Mouse (Mus musculus) kidney, adult 2 months (tissue): ENCODE measurements around the gene Ablim1.

Experiments used
- CTCF ChIP-seq: fragments of 200-500 bp; conservative IDR thresholded peaks from 2 replicates; pipeline ENCODE4 v1.5.1; 2011; ENCODE audit warnings: low read depth, mild to moderate bottlenecking, control low read depth, low read length, moderate library complexity, mixed read lengths; ENCODE audit not compliant: insufficient read depth, insufficient read length
- POLR2A ChIP-seq: fragments of 200-500 bp; IDR thresholded peaks from one replicate; pipeline ENCODE4 v1.6.1; 2011; ENCODE audit warnings: low read depth, low read length, control low read depth

DNA sequence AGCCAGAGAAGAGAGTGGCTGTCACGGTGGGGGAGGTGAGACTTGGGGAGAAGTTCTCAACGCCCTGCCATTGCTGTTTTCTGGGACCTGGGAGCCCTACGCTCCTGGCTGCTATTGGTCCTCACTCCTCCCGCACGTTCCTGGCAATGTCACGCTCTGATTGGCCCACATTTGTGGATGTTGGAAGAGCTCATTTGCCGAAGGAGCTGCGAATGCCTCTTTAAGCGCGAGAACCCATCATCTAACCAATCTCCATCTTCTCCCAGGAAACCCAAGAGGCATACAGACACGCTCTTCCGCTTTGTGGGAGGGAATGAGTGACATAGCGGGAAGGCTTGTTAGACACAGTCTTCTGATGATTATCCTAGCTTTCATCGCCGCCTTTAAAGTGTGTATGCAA is 78.1 kb downstream of the Ablim1 start:
- no peak for TF ChIP-seq CTCF
- no peak for TF ChIP-seq POLR2A
